Mouse (Mus musculus) spleen, adult 2 months (tissue): ENCODE measurements around the gene Htra2. TPM values are rescaled to one million over a fixed set of nuclear protein-coding genes. Genes with fewer than 3 reads are reported as not detected.

ENCODE experiments used
- DNase-seq, 2 experiments: peaks; one replicate each; pipeline versions ENCODE4 v3.0.0 to v3.0.0-alpha.2; 2012 to 2021; ENCODE audit warnings: low spot score in 2 of 2, low read depth in 1 of 2
- H3K27ac ChIP-seq: fragments of 200-500 bp; 2 replicates; pipeline ENCODE4 v1.5.1; 2012; ENCODE audit warnings: low read length, inconsistent platforms; ENCODE audit not compliant: insufficient read depth
- H3K27me3 ChIP-seq: fragments of 200-500 bp; 2 replicates; pipeline ENCODE4 v1.6.1; 2012; ENCODE audit warnings: mild to moderate bottlenecking, moderate library complexity, low read length, inconsistent platforms; ENCODE audit not compliant: control insufficient read depth, insufficient read depth
- H3K36me3 ChIP-seq: fragments of 200-500 bp; 2 replicates; pipeline ENCODE4 v1.6.1; 2012; ENCODE audit warnings: mild to moderate bottlenecking, low read length, inconsistent platforms; ENCODE audit not compliant: control insufficient read depth, insufficient read depth
- H3K4me1 ChIP-seq: fragments of 200-500 bp; 2 replicates; pipeline ENCODE4 v1.6.1; 2011; ENCODE audit warnings: inconsistent platforms; ENCODE audit not compliant: control insufficient read depth, insufficient read depth, insufficient read length
- H3K4me3 ChIP-seq: fragments of 200-500 bp; 2 replicates; pipeline ENCODE4 v1.5.1; 2011; ENCODE audit warnings: mild to moderate bottlenecking, inconsistent platforms; ENCODE audit not compliant: insufficient read depth, insufficient read length; ENCODE audit errors: extremely low read depth
- CTCF ChIP-seq: fragments of 200-500 bp; IDR thresholded peaks from 2 replicates; pipeline ENCODE4 v1.5.1; 2011; ENCODE audit warnings: mild to moderate bottlenecking, inconsistent platforms; ENCODE audit not compliant: insufficient read depth, insufficient read length, insufficient replicate concordance; ENCODE audit errors: extremely low read depth
- POLR2A ChIP-seq: fragments of 200-500 bp; IDR thresholded peaks from 2 replicates; pipeline ENCODE4 v1.6.1; 2011; ENCODE audit warnings: low read depth, low read length, inconsistent platforms
- WGBS: fragments of 180-500 bp; shearing (Covaris S2); methylation state at CpG from one replicate; pipeline ENCODE4 v1.1.7; 2018; 5-methylcytosine and 5-hydroxymethylcytosine counted together
- polyA plus RNA-seq: library from polyadenylated mRNA; depleted of rRNA; stranded (reverse); fragments of >200 nt; gene quantifications from 2 replicates; pipeline ENCODE4 v1.2.3, GENCODE M21; 2012

Gene Htra2
- polyA plus RNA-seq, 1 experiment, result 59.1 TPM

DNA sequence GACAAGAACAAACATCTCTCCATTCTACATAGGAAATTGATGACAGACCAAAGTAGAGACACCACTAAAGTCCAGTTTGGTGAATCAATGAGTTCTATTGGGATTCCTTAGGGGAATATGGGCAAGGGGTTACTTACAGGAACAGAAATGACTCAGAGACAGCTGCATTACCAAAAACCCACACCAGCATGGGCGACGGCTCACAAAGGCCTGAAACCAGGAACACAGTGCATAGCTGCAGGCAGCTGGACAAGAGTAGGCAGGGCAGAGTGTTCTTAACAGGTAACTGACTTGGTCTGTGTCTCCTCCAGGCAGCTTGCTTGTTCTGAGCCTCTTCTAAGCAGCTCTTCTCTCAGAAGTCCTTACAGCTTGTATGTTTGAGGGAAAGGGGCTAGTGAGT, 39.3 kb downstream of the Htra2 start:
- no peak overlapping the region for H3K27ac ChIP-seq
- WGBS, result 92% methylated on average over 2 of the region's 2 CpGs
- TF ChIP-seq POLR2A (no peak), CTCF (no peak)

GRCm38 (mm10) chr6:83014482-83015466, 40.3 kb downstream of the Htra2 start:
- 62% methylated on average over 12 of the region's 12 CpGs for WGBS
- DNase-seq, result no peak
- Histone ChIP-seq H3K27ac (peak overlapping the region; percentile 37), H3K4me3 (no peak overlapping the region), H3K36me3 (no peaks in the 10 kb centered on the region), H3K4me1 (peaks cover 6% of the 10 kb centered on the region; the same call in 1 of the 2 replicates), H3K27me3 (no peaks in the 10 kb centered on the region)
- TF ChIP-seq POLR2A (no peak), CTCF (no peak)

More for the DNA sequence above, 39.3 kb downstream of the Htra2 start:
- H3K36me3 ChIP-seq, result no peaks in the 10 kb centered on the region
- H3K27me3 ChIP-seq, result no peaks in the 10 kb centered on the region
- DNase-seq, result no peak
- peaks cover 4% of the 10 kb centered on the region; the same call in 1 of the 2 replicates for H3K4me1 ChIP-seq
- no peak overlapping the region for H3K4me3 ChIP-seq

DNA sequence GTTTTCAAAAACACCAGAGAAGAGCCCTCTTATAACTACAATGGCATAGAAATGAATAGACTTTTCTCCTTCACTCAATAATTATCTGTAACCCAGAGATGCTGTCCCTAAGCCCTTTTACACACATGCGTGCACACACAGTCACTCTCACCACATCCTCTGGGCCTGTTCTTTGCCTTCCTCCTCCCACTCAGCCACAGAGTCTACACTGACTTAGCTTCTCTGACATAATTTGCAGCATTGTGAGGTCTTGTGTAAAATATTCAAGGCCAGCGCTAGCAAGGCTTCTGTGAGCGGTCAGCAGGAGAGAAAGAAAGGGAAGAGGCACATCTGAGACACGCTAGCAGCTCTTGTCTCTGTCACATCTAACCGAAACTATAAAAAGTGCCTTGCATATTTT, 41.6 kb downstream of the Htra2 start:
- TF ChIP-seq CTCF (no peak), POLR2A (no peak)
- peak in 1 of 2 experiments; percentile 39 for DNase-seq
- WGBS, result 17% methylated on average over 5 of the region's 5 CpGs
- no peaks in the 10 kb centered on the region for H3K27me3 ChIP-seq
- H3K4me1 ChIP-seq, result peaks cover 6% of the 10 kb centered on the region; the same call in 1 of the 2 replicates
- no peak overlapping the region for H3K4me3 ChIP-seq
- no peaks in the 10 kb centered on the region for H3K36me3 ChIP-seq
- H3K27ac ChIP-seq, result peak overlapping the region; percentile 65

GRCm38 (mm10) chr6:83011756-83012155, 43.3 kb downstream of the Htra2 start:
- TF ChIP-seq CTCF (no peak), POLR2A (no peak)
- H3K4me1 ChIP-seq, result peaks cover 6% of the 10 kb centered on the region; the same call in 1 of the 2 replicates
- WGBS, result 79% methylated on average over 6 of the region's 6 CpGs
- DNase-seq, result no peak
- no peaks in the 10 kb centered on the region for H3K27me3 ChIP-seq
- H3K4me3 ChIP-seq, result no peak overlapping the region
- no peak overlapping the region for H3K27ac ChIP-seq
- no peaks in the 10 kb centered on the region for H3K36me3 ChIP-seq

- Histone ChIP-seq H3K4me1 (peaks cover 6% of the 10 kb centered on the region; the same call in 1 of the 2 replicates), H3K4me3 (no peak overlapping the region), H3K27me3 (no peaks in the 10 kb centered on the region), H3K36me3 (no peaks in the 10 kb centered on the region), H3K27ac (no peak overlapping the region)
- TF ChIP-seq CTCF (no peak), POLR2A (no peak)
- 55% methylated on average over 7 of the region's 7 CpGs for WGBS
- no peak for DNase-seq
Observed at GRCm38 (mm10) chr6:83011255-83011654, 43.8 kb downstream of the Htra2 start.

DNA sequence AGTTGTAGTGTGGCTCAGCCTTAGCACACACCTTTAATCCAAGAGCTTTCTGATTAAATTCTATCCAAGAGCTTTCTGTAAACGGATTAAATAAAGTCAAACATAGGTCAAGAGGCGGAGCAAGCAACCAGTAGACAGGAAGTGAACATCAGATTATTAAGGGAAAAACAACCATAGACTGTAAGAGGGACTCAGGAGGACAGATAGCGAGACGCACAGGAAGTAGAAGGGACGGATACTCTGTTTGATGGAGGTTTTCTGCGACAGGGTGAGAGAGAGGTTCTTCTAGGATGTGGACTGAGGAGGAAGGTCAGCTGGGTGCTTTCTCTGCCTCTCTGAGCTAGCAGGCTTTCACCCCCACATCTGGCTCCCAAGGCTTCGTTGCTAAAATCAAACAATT, 45.1 kb downstream of the Htra2 start:
- no peak for TF ChIP-seq CTCF
- TF ChIP-seq POLR2A, result no peak
- Histone ChIP-seq H3K4me3 (peak overlapping the region; percentile 12; the same call in 1 of the 2 replicates), H3K36me3 (no peaks in the 10 kb centered on the region), H3K4me1 (peaks cover 15% of the 10 kb centered on the region), H3K27me3 (no peaks in the 10 kb centered on the region), H3K27ac (peak overlapping the region; percentile 43)
- WGBS, result 11% methylated on average over 7 of the region's 7 CpGs
- no peak for DNase-seq
